Mouse (Mus musculus) bone marrow macrophage, adult 2 months (primary cell): ENCODE measurements around the gene Strc.

Experiments
- CTCF ChIP-seq: IDR thresholded peaks from 2 replicates; pipeline ENCODE4 v1.5.1; 2012; ENCODE audit warnings: low read depth, mild to moderate bottlenecking, low read length, moderate library complexity
- POLR2A ChIP-seq: IDR thresholded peaks from 2 replicates; pipeline ENCODE4 v1.6.1; 2012; ENCODE audit warnings: mild to moderate bottlenecking, low read depth, low read length, borderline replicate concordance

DNA sequence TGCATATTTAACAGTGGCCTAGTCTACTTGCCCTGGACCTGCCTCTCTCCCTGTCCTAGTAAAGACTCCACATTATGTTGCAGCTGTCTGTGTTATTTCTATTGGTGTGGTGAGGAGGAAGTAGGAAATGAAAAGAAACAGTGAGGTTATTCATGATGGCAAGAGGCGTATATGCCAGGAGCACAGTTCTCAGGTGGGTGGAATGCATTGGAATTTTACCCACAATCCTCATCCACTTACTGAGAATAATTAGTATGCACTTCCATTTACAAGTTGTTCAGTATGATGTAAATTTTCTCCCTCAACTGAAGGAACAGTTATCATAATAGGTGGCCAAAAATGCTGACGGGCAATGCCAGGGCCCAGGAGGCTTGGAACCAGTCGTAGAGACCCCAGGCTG is 23.3 kb downstream of the Strc start:
- TF ChIP-seq POLR2A, result no peak
- no peak for TF ChIP-seq CTCF
